Mouse (Mus musculus): Measurements from ENCODE around the gene Gbx1.

GRCm38 (mm10) chr5:24486097-24486496 lies 40.9 kb downstream of the Gbx1 start:
- TF ChIP-seq EP300 (IDR thresholded peaks at IDR 0.05; ENCODE audit: low read depth) = no peak
- TF ChIP-seq CTCF (IDR thresholded peaks at IDR 0.05; ENCODE audit: low read depth) = peak; percentile 92
